In the genomic region with DNA sequence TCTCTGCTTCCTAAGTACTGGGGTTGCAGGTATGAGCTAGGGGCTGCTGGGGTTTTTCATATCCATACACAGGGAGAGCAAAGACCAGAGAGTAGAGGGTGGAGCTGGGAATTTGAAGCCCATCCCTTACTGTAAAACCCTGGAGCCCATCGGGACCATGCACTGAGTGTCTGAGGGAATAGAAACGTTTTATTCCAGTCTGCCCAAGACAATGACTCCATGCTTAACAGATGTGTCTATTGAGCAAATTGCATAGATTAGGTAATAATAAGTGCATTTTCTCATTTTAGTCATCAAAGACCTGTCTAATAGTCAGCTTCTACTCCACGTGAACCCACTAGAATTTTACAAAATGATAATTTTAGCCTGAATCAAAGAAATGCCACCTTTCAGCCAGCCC, we compare ENCODE assay signal across 15 mouse cellular contexts. TPM values are rescaled to one million over a fixed set of nuclear protein-coding genes. Genes with fewer than 3 reads are reported as not detected.
DNase-seq lines count a peak whose midpoint lies in the region; ATAC-seq lines count a peak whose summit lies in the region.
"Had no signal": no experiment of that assay in that cellular context is flagged by ENCODE, and none has a peak within 500 bp of the region (broad histone marks: within the 10 kb centered on the region; RNA-seq: fewer than 3 reads in every experiment).

No protein-coding gene starts in this region.

- no peak for DNase-seq in limb, embryonic 10.5 days (ENCODE audit: low spot score)
- DNase-seq in layer of hippocampus, adult 11-12 months (ENCODE audit: low spot score) = no peak
- DNase-seq: adrenal gland, adult 2 months; adrenal gland, postnatal 10 days; adrenal gland, postnatal 25 days; cerebellum, adult 11-12 months; cerebellum, adult 2 months; cerebellum, adult 9-10 months; cerebellum, postnatal 10 days; cerebellum, postnatal 25 days had no signal

- no peaks in the 10 kb centered on the region for H3K27me3 ChIP-seq in forebrain, embryonic 16.5 days (replicated peaks; ENCODE audit: control insufficient read depth, insufficient read depth, low read length)
- peaks cover 6% of the 10 kb centered on the region; the same call in 1 of the 2 replicates for H3K27me3 ChIP-seq in forebrain, embryonic 13.5 days
- H3K27me3 ChIP-seq in limb, embryonic 15.5 days = no peaks in the 10 kb centered on the region
- H3K27me3 ChIP-seq in limb, embryonic 10.5 days (ENCODE audit: low read depth, poor library complexity, severe bottlenecking) = peaks cover under 1% of the 10 kb centered on the region; the same call in 1 of the 2 replicates
- H3K27me3 ChIP-seq: embryonic facial prominence, embryonic 12.5 days had no signal

- WGBS in forebrain, embryonic 16.5 days = 45% methylated on average over 3 of the region's 3 CpGs
- WGBS in forebrain, embryonic 13.5 days = 59% methylated on average over 3 of the region's 3 CpGs
- 49% methylated on average over 3 of the region's 3 CpGs for WGBS in limb, embryonic 15.5 days
- 83% methylated on average over 3 of the region's 3 CpGs for WGBS in limb, embryonic 10.5 days

- no peak overlapping the region for H3K4me3 ChIP-seq in forebrain, embryonic 16.5 days (replicated peaks; ENCODE audit: low read length)
- no peak overlapping the region for H3K4me3 ChIP-seq in forebrain, embryonic 13.5 days
- H3K4me3 ChIP-seq in limb, embryonic 15.5 days = no peak overlapping the region
- no peak overlapping the region for H3K4me3 ChIP-seq in limb, embryonic 10.5 days
- H3K4me3 ChIP-seq: embryonic facial prominence, embryonic 10.5 days; embryonic facial prominence, embryonic 12.5 days had no signal

- H3K36me3 ChIP-seq in forebrain, embryonic 16.5 days (ENCODE audit: control insufficient read depth, insufficient read depth) = no peaks in the 10 kb centered on the region
- no peaks in the 10 kb centered on the region for H3K36me3 ChIP-seq in forebrain, embryonic 13.5 days (ENCODE audit: poor library complexity, severe bottlenecking)
- peaks cover 58% of the 10 kb centered on the region for H3K36me3 ChIP-seq in limb, embryonic 15.5 days
- H3K36me3 ChIP-seq in limb, embryonic 10.5 days = no peaks in the 10 kb centered on the region
- H3K36me3 ChIP-seq: embryonic facial prominence, embryonic 10.5 days; embryonic facial prominence, embryonic 12.5 days had no signal

- no peak overlapping the region for H3K4me2 ChIP-seq in forebrain, embryonic 16.5 days (ENCODE audit: low read length)
- H3K4me2 ChIP-seq in forebrain, embryonic 13.5 days = no peak overlapping the region
- no peak overlapping the region for H3K4me2 ChIP-seq in limb, embryonic 15.5 days
- H3K4me2 ChIP-seq: embryonic facial prominence, embryonic 12.5 days had no signal

- no peak overlapping the region for H3K9ac ChIP-seq in forebrain, embryonic 16.5 days (replicated peaks; ENCODE audit: low read depth, low read length)
- H3K9ac ChIP-seq in forebrain, embryonic 13.5 days = no peak overlapping the region
- H3K9ac ChIP-seq in limb, embryonic 15.5 days = no peak overlapping the region
- H3K9ac ChIP-seq: embryonic facial prominence, embryonic 12.5 days had no signal

- peaks cover 11% of the 10 kb centered on the region for H3K4me1 ChIP-seq in forebrain, embryonic 16.5 days (replicated peaks; ENCODE audit: control insufficient read depth, insufficient read depth, low read length)
- H3K4me1 ChIP-seq in forebrain, embryonic 13.5 days = peaks cover 9% of the 10 kb centered on the region
- H3K4me1 ChIP-seq in limb, embryonic 15.5 days = no peaks in the 10 kb centered on the region; the same call in 1 of the 2 replicates
- H3K4me1 ChIP-seq in limb, embryonic 10.5 days = peaks cover 13% of the 10 kb centered on the region
- H3K4me1 ChIP-seq: embryonic facial prominence, embryonic 12.5 days had no signal

- H3K9me3 ChIP-seq in forebrain, embryonic 16.5 days (ENCODE audit: control insufficient read depth, low read length) = no peaks in the 10 kb centered on the region
- no peaks in the 10 kb centered on the region for H3K9me3 ChIP-seq in forebrain, embryonic 13.5 days (replicated peaks)
- no peaks in the 10 kb centered on the region for H3K9me3 ChIP-seq in limb, embryonic 15.5 days
- no peaks in the 10 kb centered on the region for H3K9me3 ChIP-seq in limb, embryonic 10.5 days (replicated peaks)
- H3K9me3 ChIP-seq: embryonic facial prominence, embryonic 10.5 days; embryonic facial prominence, embryonic 12.5 days had no signal

- H3K27ac ChIP-seq in forebrain, embryonic 16.5 days (ENCODE audit: low read length) = no peak overlapping the region
- H3K27ac ChIP-seq in forebrain, embryonic 13.5 days = no peak overlapping the region
- H3K27ac ChIP-seq in limb, embryonic 15.5 days = 0 out of 2 replicates have a peak overlapping the region, but pooled peaks have one; percentile 4
- no peak overlapping the region for H3K27ac ChIP-seq in limb, embryonic 10.5 days
- H3K27ac ChIP-seq: embryonic facial prominence, embryonic 10.5 days; embryonic facial prominence, embryonic 12.5 days had no signal

- peak; percentile 57 for ATAC-seq in forebrain, embryonic 16.5 days
- ATAC-seq in forebrain, embryonic 13.5 days = no peak; the same call in 1 of the 2 replicates
- no peak for ATAC-seq in limb, embryonic 15.5 days (ENCODE audit: insufficient number of reproducible peaks, low FRiP score, low TSS enrichment, low read depth)

RNA-seq across cellular contexts. Expression of gene Col16a1, which starts 22.9 kb away (rescaled TPM):
- 7.4 and 8.7 TPM in 2 replicates for polyA plus RNA-seq in forebrain, embryonic 16.5 days (2015; fragmentation: Nextera tagmentation; extraction: Ambion mirVana)
- 2.5 and 2.9 TPM in 2 replicates for polyA plus RNA-seq in forebrain, embryonic 13.5 days (2015; fragmentation: Nextera tagmentation; extraction: Ambion mirVana)
- polyA plus RNA-seq in limb, embryonic 15.5 days (2015; fragmentation: Nextera tagmentation; extraction: Ambion mirVana) = 175 and 199 TPM in 2 replicates
- polyA plus RNA-seq in limb, embryonic 10.5 days (2016; fragmentation: Nextera tagmentation; extraction: Ambion mirVana) = 3.9 and 10.2 TPM in 2 replicates

RNA-seq across cellular contexts. Expression of gene Pef1, which starts 31.8 kb away (rescaled TPM):
- 63.0 and 63.1 TPM in 2 replicates for polyA plus RNA-seq in forebrain, embryonic 16.5 days (2015; fragmentation: Nextera tagmentation; extraction: Ambion mirVana)
- 68.0 and 68.4 TPM in 2 replicates for polyA plus RNA-seq in forebrain, embryonic 13.5 days (2015; fragmentation: Nextera tagmentation; extraction: Ambion mirVana)
- polyA plus RNA-seq in limb, embryonic 15.5 days (2015; fragmentation: Nextera tagmentation; extraction: Ambion mirVana) = 68.1 and 75.1 TPM in 2 replicates
- polyA plus RNA-seq in limb, embryonic 10.5 days (2016; fragmentation: Nextera tagmentation; extraction: Ambion mirVana) = 71.4 and 73.4 TPM in 2 replicates

Comparison
In these comparisons a context has a peak if more than half of its experiments do, and no peak if none do; other contexts are left out.
1. RNA of gene Col16a1, which starts 22.9 kb away (polyA plus RNA-seq): 175 to 199 TPM in limb, embryonic 15.5 days; 3.9 to 10.2 TPM in limb, embryonic 10.5 days, 7.4 to 8.7 TPM in forebrain, embryonic 16.5 days and 2.5 to 2.9 TPM in forebrain, embryonic 13.5 days; every median in the first group is over 10 times any median in the second.